Mouse (Mus musculus): ENCODE measurements around the gene Gm20425.

The Gm20425 gene

GRCm38 (mm10) chr9:103230151-103230951 lies at the start of gene Gm20425, which contains the start of gene Trf:
TSS of gene Gm20425 (minus strand) at chr9:103230307.
TSS of gene Trf (minus strand) at chr9:103230444.
- peak; percentile 60 for DNase-seq (ENCODE audit: low read depth)

DNA sequence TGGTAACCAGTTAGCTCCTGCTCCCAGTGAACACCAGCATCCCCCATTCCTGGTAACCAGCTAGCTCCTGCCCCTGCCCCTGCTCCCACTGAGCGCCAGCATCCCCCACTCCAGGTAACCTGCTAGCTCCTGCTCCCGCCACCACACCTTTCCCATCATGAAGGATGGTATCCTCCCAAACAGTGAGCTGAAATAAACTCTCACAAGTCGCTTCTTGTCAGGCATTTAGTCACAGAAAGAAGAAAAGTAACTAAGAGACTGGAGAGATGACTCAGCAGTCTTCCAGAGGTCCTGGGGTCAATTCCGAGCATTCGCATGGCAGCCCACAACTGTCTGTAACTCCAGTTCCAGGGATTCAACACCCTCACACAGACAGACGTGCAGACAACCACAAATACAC lies 46.8 kb upstream of the Gm20425 start:
- DNase-seq (ENCODE audit: low read depth), result no peak

GRCm38 (mm10) chr9:103275676-103276075 lies 45.6 kb upstream of the Gm20425 start:
- DNase-seq (ENCODE audit: low read depth), result no peak

- DNase-seq (ENCODE audit: low read depth), result no peak
Measured at GRCm38 (mm10) chr9:103274819-103275218, 44.7 kb upstream of the Gm20425 start.

DNA sequence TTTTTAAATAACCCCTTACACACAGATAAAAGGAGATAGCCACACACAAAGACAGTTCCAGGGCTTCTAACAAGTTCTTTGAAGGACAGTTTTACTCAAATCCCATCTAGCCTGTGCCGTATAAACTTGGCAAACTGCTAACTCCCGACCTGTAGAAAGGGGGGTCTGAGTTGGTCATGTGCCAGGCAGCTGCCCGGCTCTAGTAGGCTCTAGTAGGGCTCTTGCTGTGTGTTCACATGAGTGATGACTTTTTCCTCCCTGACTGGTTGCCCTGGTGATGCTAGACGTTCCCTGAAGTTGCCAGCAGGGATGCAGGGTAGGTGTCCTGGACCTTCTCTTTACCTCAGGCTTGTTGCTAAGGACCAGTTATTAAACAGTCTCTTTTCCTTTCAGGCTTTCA lies 41.0 kb upstream of the Gm20425 start:
- no peak for DNase-seq (ENCODE audit: low read depth)

- DNase-seq (ENCODE audit: low read depth), result no peak
Measured at GRCm38 (mm10) chr9:103265778-103266177, 35.7 kb upstream of the Gm20425 start.

DNA sequence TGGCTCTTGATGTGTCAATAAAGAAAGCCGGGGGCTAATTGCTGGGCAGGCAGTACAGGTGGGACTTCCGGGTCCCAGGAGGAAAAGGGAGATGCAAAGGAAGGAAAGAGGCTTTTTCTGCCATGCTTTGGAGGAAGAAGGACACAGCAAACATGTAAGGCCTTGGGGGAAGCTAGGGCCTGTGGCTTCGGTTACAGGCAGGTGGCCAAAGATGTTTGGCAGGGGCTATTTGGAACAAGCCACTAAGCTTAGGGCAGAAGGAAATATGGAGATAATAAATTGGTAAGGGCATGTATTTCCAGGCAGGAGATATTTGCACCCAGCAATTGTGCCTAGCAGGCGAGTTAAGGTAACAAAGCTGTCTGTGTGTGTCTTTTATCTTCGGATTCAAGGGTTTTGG lies 22.8 kb upstream of the Gm20425 start:
- DNase-seq (ENCODE audit: low read depth), result no peak

- no peak for DNase-seq (ENCODE audit: low read depth)
Measured at GRCm38 (mm10) chr9:103248618-103249017, 18.5 kb upstream of the Gm20425 start.

- no peak for DNase-seq (ENCODE audit: low read depth)
Measured at GRCm38 (mm10) chr9:103246526-103247168, 16.5 kb upstream of the Gm20425 start.

DNA sequence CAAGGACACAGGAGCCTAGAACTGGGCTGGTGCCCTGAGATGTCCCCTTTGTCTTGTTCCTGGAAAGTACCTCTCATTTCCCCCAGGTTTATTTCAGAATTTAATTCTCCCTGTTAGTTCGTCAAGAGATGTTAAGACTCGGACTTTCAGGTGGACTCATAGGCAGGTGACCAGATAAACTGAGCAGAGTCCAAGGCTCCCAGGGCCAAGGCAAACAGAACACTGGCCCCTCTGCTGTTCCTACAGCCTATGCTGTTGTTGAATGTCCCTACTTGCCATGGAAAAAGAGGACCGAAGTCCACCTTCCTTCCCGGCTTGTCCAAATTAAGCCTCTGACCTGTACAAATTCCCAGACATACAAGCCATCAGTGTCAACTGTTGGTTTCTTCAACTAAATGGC lies 13.5 kb upstream of the Gm20425 start:
- DNase-seq (ENCODE audit: low read depth), result no peak

- DNase-seq (ENCODE audit: low read depth), result no peak
Measured at GRCm38 (mm10) chr9:103241206-103241605, 11.1 kb upstream of the Gm20425 start.

- no peak for DNase-seq (ENCODE audit: low read depth)
Measured at GRCm38 (mm10) chr9:103239471-103239870, 9.4 kb upstream of the Gm20425 start.

- peak; percentile 71 for DNase-seq (ENCODE audit: low read depth)
Measured at GRCm38 (mm10) chr9:103234565-103235165, 4.6 kb upstream of the Gm20425 start.

DNA sequence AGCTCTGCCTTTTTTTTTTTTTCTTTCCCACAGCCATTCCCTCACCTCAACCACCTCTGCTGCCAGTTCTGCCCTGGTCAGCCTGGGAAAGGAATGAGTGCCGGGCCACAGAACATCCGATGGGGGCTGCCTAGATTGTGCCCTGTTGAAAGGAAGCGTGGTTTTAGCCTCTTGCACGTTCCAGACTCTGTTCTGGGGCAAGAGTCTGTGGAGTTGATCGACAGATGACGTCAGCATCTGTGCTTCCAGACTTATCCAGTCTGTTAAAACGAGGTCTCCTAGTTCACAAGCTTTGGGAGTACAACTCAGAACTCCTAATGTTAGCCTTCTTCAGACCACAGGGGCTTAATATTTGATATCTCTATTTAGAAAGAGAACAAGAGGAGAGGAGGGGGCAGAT lies 4.0 kb upstream of the Gm20425 start:
- DNase-seq (ENCODE audit: low read depth), result peak; percentile 85

GRCm38 (mm10) chr9:103233006-103233395 lies 2.9 kb upstream of the Gm20425 start:
- no peak for DNase-seq (ENCODE audit: low read depth)

DNA sequence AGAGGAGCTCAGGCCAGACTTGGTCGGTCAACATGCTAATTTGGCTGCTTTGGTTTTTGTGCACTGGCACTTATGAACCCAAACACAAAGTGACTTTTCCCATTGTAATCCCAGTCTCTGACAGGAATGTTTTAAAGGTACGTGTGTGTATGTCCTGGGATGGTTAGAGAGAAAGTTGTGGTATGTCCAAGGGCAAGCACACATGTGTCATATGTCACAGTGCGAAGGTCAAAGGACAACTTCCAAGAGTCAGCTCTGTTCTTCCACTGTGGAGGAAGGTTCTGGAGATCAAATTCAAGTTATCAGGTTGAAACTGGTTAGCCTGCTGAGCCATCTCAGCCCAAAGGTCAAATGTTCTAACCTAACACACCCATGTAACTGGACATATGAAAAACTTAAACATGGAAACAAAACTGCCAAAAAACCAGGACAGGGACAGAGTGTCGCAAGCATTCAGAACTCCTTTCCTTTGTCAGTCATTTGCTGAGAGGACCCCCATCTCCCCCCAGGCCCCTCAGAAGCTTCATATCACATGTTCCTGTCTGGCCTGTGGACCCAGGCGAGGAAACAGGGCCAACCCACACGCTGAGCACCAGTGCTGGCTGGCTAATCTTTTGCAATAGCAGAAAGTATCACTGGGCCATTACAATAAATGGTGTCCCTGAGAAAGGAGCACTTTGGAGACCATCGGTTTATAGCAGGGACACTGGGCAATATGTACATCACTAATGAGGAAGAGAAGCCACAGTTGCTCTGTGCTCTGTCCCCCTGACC lies 2.3 kb upstream of the Gm20425 start:
- DNase-seq (ENCODE audit: low read depth), result no peak

- no peak for DNase-seq (ENCODE audit: low read depth)
Measured at GRCm38 (mm10) chr9:103229037-103229867, 855 bp downstream of the Gm20425 start.

DNA sequence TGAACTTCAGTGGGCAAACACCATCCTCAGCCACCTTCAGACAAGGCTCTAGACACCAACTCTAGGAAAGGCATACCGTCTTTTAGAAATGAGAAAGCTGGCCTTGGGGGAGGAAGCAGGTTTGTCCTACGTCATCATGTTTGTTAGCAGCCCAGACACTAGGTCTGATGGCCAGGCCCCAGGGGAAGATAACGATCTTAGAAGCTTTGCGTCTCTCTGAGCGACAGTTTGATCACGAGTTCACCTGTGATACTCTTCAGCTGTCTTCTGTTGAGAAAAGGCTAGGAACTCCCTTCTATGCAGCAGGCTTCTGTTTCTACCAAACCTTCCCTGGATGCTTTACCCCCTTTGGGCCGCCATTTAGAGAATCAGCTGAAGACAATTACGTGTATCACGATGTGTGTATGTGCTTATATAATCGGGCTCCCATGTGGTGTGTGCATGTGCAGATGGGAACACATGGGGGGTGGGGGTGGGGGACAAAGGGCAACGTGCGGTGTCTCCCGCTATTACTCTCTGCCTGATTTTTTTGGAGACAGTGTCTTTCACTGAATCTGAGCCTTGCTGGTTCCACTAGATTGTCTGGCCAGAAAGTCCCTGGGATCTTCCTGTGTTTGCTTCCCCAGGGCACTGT lies 1.6 kb downstream of the Gm20425 start:
- no peak for DNase-seq (ENCODE audit: low read depth)

DNA sequence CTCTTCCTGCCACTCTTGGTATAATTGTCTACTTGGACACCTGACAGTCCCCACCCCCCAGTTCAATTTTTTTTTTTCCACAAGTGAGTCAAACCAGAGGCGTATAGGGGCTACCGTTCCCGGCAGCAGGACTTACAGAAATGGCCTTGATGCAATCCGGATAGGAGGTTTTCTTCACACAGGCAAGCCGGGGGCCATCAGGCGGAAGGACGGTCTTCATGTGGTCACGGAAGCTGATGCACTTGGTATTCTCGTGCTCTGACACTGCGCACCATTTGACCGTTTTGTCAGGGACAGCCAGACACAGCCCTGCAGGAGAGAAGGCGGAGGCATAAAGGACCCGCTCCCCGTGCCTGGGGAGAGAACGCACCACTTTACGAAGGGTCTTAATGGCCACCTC lies 2.3 kb downstream of the Gm20425 start:
- DNase-seq (ENCODE audit: low read depth), result no peak

GRCm38 (mm10) chr9:103226806-103227205 lies 3.3 kb downstream of the Gm20425 start:
- no peak for DNase-seq (ENCODE audit: low read depth)

- DNase-seq (ENCODE audit: low read depth), result no peak
Measured at GRCm38 (mm10) chr9:103225464-103225863, 4.6 kb downstream of the Gm20425 start.

Measured in fibroblast of lung, adult 2 months (primary cell).